Mouse (Mus musculus) cerebellum, postnatal 14 days (tissue): Measurements from ENCODE around the gene Cfap43.

Experiments used
- DNase-seq, 2 experiments: peaks; one replicate each; pipeline ENCODE4 v3.0.0; 2021; ENCODE audit warnings: mixed read lengths in 2 of 2

Gene Cfap43

GRCm38 (mm10) chr19:47914191-47914590 is 4.9 kb downstream of the Cfap43 start:
- DNase-seq: no peak

- no peak for DNase-seq
Measured at GRCm38 (mm10) chr19:47913344-47913743, 5.7 kb downstream of the Cfap43 start.

GRCm38 (mm10) chr19:47910751-47911150 is 8.3 kb downstream of the Cfap43 start:
- DNase-seq: no peak

GRCm38 (mm10) chr19:47910117-47910618 is 8.9 kb downstream of the Cfap43 start:
- DNase-seq: no peak

- no peak for DNase-seq
Measured at GRCm38 (mm10) chr19:47909387-47910116, 9.5 kb downstream of the Cfap43 start.

GRCm38 (mm10) chr19:47908961-47909371 is 10.1 kb downstream of the Cfap43 start:
- DNase-seq: no peak

GRCm38 (mm10) chr19:47907596-47907995 is 11.5 kb downstream of the Cfap43 start:
- DNase-seq: no peak

GRCm38 (mm10) chr19:47905603-47906002 is 13.5 kb downstream of the Cfap43 start:
- no peak for DNase-seq

- DNase-seq: no peak
Measured at GRCm38 (mm10) chr19:47905081-47905480, 14.0 kb downstream of the Cfap43 start.

GRCm38 (mm10) chr19:47903679-47904078 is 15.4 kb downstream of the Cfap43 start:
- no peak for DNase-seq

- no peak for DNase-seq
Measured at GRCm38 (mm10) chr19:47902316-47903201, 16.5 kb downstream of the Cfap43 start.

GRCm38 (mm10) chr19:47900558-47900957 is 18.5 kb downstream of the Cfap43 start:
- no peak for DNase-seq

- no peak for DNase-seq
Measured at GRCm38 (mm10) chr19:47900012-47900411, 19.1 kb downstream of the Cfap43 start.

- DNase-seq: no peak
Measured at GRCm38 (mm10) chr19:47898472-47899079, 20.5 kb downstream of the Cfap43 start.

GRCm38 (mm10) chr19:47893092-47893491 is 26.0 kb downstream of the Cfap43 start:
- peak; percentile 73 to 77 for DNase-seq

- no peak for DNase-seq
Measured at GRCm38 (mm10) chr19:47891562-47892312, 27.4 kb downstream of the Cfap43 start.

- no peak for DNase-seq
Measured at GRCm38 (mm10) chr19:47890489-47891130, 28.5 kb downstream of the Cfap43 start.

- DNase-seq: no peak
Measured at GRCm38 (mm10) chr19:47888037-47888436, 31.1 kb downstream of the Cfap43 start.

GRCm38 (mm10) chr19:47887417-47887816 is 31.7 kb downstream of the Cfap43 start:
- peak; percentile 45 to 50 for DNase-seq

- no peak for DNase-seq
Measured at GRCm38 (mm10) chr19:47886617-47887016, 32.5 kb downstream of the Cfap43 start.

GRCm38 (mm10) chr19:47885886-47886285 is 33.2 kb downstream of the Cfap43 start:
- DNase-seq: no peak

GRCm38 (mm10) chr19:47885191-47885743 is 33.8 kb downstream of the Cfap43 start:
- no peak for DNase-seq
